Mouse (Mus musculus) MEL (cell line): Measurements from ENCODE around the gene Ap2b1.
A peak's percentile ranks its signal among the peaks of the same experiment; 100 is the strongest.

Experiments used
- BHLHE40 ChIP-seq: IDR thresholded peaks from 2 replicates; pipeline ENCODE4 v1.6.1; 2012; ENCODE audit warnings: low read depth, mild to moderate bottlenecking, inconsistent platforms, low read length, improper control_type of control experiment, borderline replicate concordance
- CHD2 ChIP-seq: IDR thresholded peaks from 2 replicates; pipeline ENCODE4 v1.6.1; 2011; ENCODE audit warnings: low read length, improper control_type of control experiment
- CTCF ChIP-seq, 3 experiments: IDR thresholded peaks in 2 of 3; conservative IDR thresholded peaks in 1 of 3; 2 replicates each; pipeline ENCODE4 v1.5.1; 2011 to 2012; ENCODE audit warnings: low read length in 3 of 3, low read depth in 2 of 3, mild to moderate bottlenecking in 2 of 3, improper control_type of control experiment in 1 of 3, inconsistent platforms in 1 of 3, mixed read lengths in 1 of 3, moderate library complexity in 1 of 3; ENCODE audit not compliant: control insufficient read depth in 1 of 3, insufficient read depth in 1 of 3, poor library complexity in 1 of 3, severe bottlenecking in 1 of 3
- EP300 ChIP-seq, 2 experiments: IDR thresholded peaks; 2 replicates each; pipeline ENCODE4 v1.6.1; 2011; ENCODE audit warnings: improper control_type of control experiment in 2 of 2, low read length in 2 of 2, low read depth in 1 of 2, mild to moderate bottlenecking in 1 of 2
- GATA1 ChIP-seq: IDR thresholded peaks from 2 replicates; pipeline ENCODE4 v1.6.1; 2011; ENCODE audit warnings: low read depth, low read length, improper control_type of control experiment
- POLR2A ChIP-seq, 2 experiments: IDR thresholded peaks; 2 replicates each; pipeline ENCODE4 v1.6.1; 2011 to 2012; ENCODE audit warnings: low read length in 2 of 2, mild to moderate bottlenecking in 2 of 2, control low read depth in 1 of 2, improper control_type of control experiment in 1 of 2, low read depth in 1 of 2, moderate library complexity in 1 of 2; ENCODE audit not compliant: control insufficient read depth in 1 of 2, insufficient read depth in 1 of 2, poor library complexity in 1 of 2
- POLR2AphosphoS2 ChIP-seq: IDR thresholded peaks from 2 replicates; pipeline ENCODE4 v1.6.1; 2011; ENCODE audit warnings: low read length, improper control_type of control experiment
- POLR2AphosphoS5 ChIP-seq: IDR thresholded peaks from 2 replicates; pipeline ENCODE4 v1.6.1; 2012; ENCODE audit warnings: low read depth, borderline replicate concordance, mild to moderate bottlenecking, inconsistent platforms, low read length, moderate library complexity, mixed read lengths
- TAL1 ChIP-seq: IDR thresholded peaks from 2 replicates; pipeline ENCODE4 v1.6.1; 2012; ENCODE audit warnings: mild to moderate bottlenecking, inconsistent platforms, low read length, moderate library complexity, mixed read lengths
- TBP ChIP-seq: IDR thresholded peaks from 2 replicates; pipeline ENCODE4 v1.8.0; 2011; ENCODE audit warnings: low read depth, low read length, improper control_type of control experiment
- USF1 ChIP-seq: IDR thresholded peaks from 2 replicates; pipeline ENCODE4 v1.6.1; 2014; ENCODE audit warnings: low read depth, mild to moderate bottlenecking, inconsistent platforms, low read length, improper control_type of control experiment, moderate library complexity
- ZKSCAN1 ChIP-seq: IDR thresholded peaks from 2 replicates; pipeline ENCODE4 v1.6.1; 2012; ENCODE audit warnings: low read depth, mild to moderate bottlenecking, inconsistent platforms, low read length, improper control_type of control experiment, moderate library complexity
- ZNF384 ChIP-seq: IDR thresholded peaks from 2 replicates; pipeline ENCODE4 v1.6.1; 2012; ENCODE audit warnings: low read depth, mild to moderate bottlenecking, inconsistent platforms, low read length, improper control_type of control experiment

DNA sequence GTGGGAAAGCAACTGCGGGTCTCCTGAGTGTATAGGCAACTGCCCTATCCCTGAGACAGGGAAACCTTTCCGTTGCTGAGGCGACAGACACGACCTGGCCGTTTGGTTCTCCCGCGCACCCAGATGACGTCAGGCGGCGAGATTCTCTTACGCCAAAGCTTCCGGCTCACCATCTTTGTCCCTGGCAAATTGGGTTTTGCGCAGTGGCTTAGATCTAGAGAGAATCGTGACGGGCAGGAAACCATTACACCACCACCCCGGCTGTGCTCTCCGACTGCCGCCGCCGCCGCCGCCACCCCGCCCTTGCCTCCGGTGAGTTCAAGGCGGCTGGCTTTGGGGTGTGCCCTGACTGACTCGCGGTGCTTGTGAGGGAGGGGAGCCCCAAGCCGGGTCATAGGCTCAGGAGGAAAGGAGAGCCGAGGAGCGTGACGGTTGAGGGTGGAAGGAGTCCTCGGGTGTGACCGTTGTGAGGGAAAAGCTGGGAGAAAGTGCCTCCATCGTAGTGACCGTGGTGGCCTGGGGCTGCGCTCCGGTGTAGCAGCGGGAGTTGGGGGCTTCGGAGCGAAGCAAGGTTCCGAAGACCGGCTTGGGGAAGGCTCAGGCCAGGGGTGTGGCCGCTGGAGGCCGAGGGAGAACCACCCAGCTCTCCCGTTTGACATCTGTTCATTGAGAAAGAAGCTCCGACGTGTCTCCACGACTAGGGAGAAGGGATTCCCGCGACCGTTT lies 3.9 kb downstream of the Ap2b1 start, which contains the start of gene Pex12:
- TF ChIP-seq ZKSCAN1 = no peak
- no peak for TF ChIP-seq ZNF384
- TF ChIP-seq CTCF (IDR thresholded peaks at IDR 0.05 in 2 of 3, conservative IDR thresholded peaks at IDR 0.05 in 1 of 3; ENCODE audit: control insufficient read depth in 1 of 3, insufficient read depth in 1 of 3, low read depth in 2 of 3, low read length in 3 of 3, poor library complexity in 1 of 3, severe bottlenecking in 1 of 3) = no peak
- TF ChIP-seq POLR2A (IDR thresholded peaks at IDR 0.05; ENCODE audit: control insufficient read depth in 1 of 2, insufficient read depth in 1 of 2, low read depth in 1 of 2, low read length in 2 of 2, poor library complexity in 1 of 2) = peak; percentile 79 to 90
- TF ChIP-seq BHLHE40 = no peak
- TF ChIP-seq EP300 (IDR thresholded peaks at IDR 0.05; ENCODE audit: low read depth in 1 of 2, low read length in 2 of 2) = peak in 1 of 2 experiments; percentile 65; a peak in 1 of 4 replicates
- TF ChIP-seq POLR2AphosphoS2 = peak; percentile 83
- no peak for TF ChIP-seq TAL1
- peak; percentile 87 for TF ChIP-seq TBP
- 0 out of 2 replicates have a peak, but pooled peaks have one; percentile 24 for TF ChIP-seq USF1
- no peak for TF ChIP-seq GATA1
- TF ChIP-seq CHD2 = peak; percentile 68
- no peak for TF ChIP-seq POLR2AphosphoS5
